Mouse (Mus musculus) right cerebral cortex, postnatal 14 days (tissue): ENCODE results near the gene Bpifa5.
"Not testable (repeated sequence)": the region's sequence is repeated elsewhere in the genome, so short reads cannot be mapped to it uniquely, and the experiment has no call there.

Source experiments
- DNase-seq: peaks from one replicate; pipeline ENCODE4 v3.0.0; 2022

The Bpifa5 gene

GRCm38 (mm10) chr2:154162307-154162706 lies at the start of gene Bpifa5:
Gene Bpifa5 (plus strand): TSS chr2:154162607.
- DNase-seq, result no peak

GRCm38 (mm10) chr2:154117381-154117780 lies 45.0 kb upstream of the Bpifa5 start:
- DNase-seq, result no peak

GRCm38 (mm10) chr2:154130120-154130519 lies 32.3 kb upstream of the Bpifa5 start, which contains the start of gene Bpifa3:
Gene Bpifa3 (plus strand): TSS chr2:154130336.
- no peak for DNase-seq

- DNase-seq, result no peak
These were observed 19.8 kb upstream of the Bpifa5 start, which contains the start of gene Bpifa1 for GRCm38 (mm10) chr2:154142580-154142979. Gene Bpifa1 (plus strand): TSS chr2:154142880.

- DNase-seq, result peak; percentile 8
These were observed 18.7 kb upstream of the Bpifa5 start for GRCm38 (mm10) chr2:154143735-154144134.

GRCm38 (mm10) chr2:154147496-154147895 lies 14.9 kb upstream of the Bpifa5 start:
- DNase-seq, result no peak

GRCm38 (mm10) chr2:154158433-154158832 lies 4.0 kb upstream of the Bpifa5 start:
- DNase-seq, result peak; percentile 64

- DNase-seq, result no peak
These were observed 899 bp downstream of the Bpifa5 start for GRCm38 (mm10) chr2:154163306-154163705.

GRCm38 (mm10) chr2:154169172-154169571 lies 6.8 kb downstream of the Bpifa5 start:
- DNase-seq, result no peak

- DNase-seq, result no peak
These were observed 9.2 kb downstream of the Bpifa5 start for GRCm38 (mm10) chr2:154171621-154172020.

GRCm38 (mm10) chr2:154173313-154173712 lies 10.9 kb downstream of the Bpifa5 start:
- peak; percentile 43 for DNase-seq

- DNase-seq, result not testable (repeated sequence)
These were observed 19.5 kb downstream of the Bpifa5 start for GRCm38 (mm10) chr2:154181900-154182299.

GRCm38 (mm10) chr2:154183061-154183460 lies 20.7 kb downstream of the Bpifa5 start:
- not testable (repeated sequence) for DNase-seq

GRCm38 (mm10) chr2:154185319-154185718 lies 22.9 kb downstream of the Bpifa5 start:
- DNase-seq, result no peak

GRCm38 (mm10) chr2:154185748-154186147 lies 23.3 kb downstream of the Bpifa5 start:
- no peak for DNase-seq

GRCm38 (mm10) chr2:154187468-154187867 lies 25.1 kb downstream of the Bpifa5 start:
- DNase-seq, result no peak

GRCm38 (mm10) chr2:154189877-154190434 lies 27.5 kb downstream of the Bpifa5 start:
- DNase-seq, result no peak

GRCm38 (mm10) chr2:154190546-154191258 lies 28.3 kb downstream of the Bpifa5 start, which contains the start of gene Bpifb1:
Gene Bpifb1 (plus strand): TSS chr2:154190818.
- peak; percentile 30 for DNase-seq

- DNase-seq, result no peak
These were observed 29.7 kb downstream of the Bpifa5 start for GRCm38 (mm10) chr2:154192141-154192540.

GRCm38 (mm10) chr2:154193071-154193470 lies 30.7 kb downstream of the Bpifa5 start:
- DNase-seq, result no peak

- no peak for DNase-seq
These were observed 31.6 kb downstream of the Bpifa5 start for GRCm38 (mm10) chr2:154193994-154194504.

- no peak for DNase-seq
These were observed 34.6 kb downstream of the Bpifa5 start for GRCm38 (mm10) chr2:154197036-154197435.

GRCm38 (mm10) chr2:154204630-154205029 lies 42.2 kb downstream of the Bpifa5 start:
- no peak for DNase-seq

GRCm38 (mm10) chr2:154206908-154207307 lies 44.5 kb downstream of the Bpifa5 start:
- no peak for DNase-seq
